Mouse (Mus musculus): Measurements from ENCODE around the gene 4930556J24Rik. TPM values are rescaled to one million over a fixed set of nuclear protein-coding genes. Genes with fewer than 3 reads are reported as not detected.
A peak's percentile ranks its signal among the peaks of the same experiment; 100 is the strongest.

4930556J24Rik gene
- polyA plus RNA-seq, 1 experiment from 2014 or later: 0.15 TPM

GRCm38 (mm10) chr11:3993132-3993531, 16.6 kb upstream of the 4930556J24Rik start:
- H3K27ac ChIP-seq: no peak overlapping the region
- 70% methylated on average over 6 of the region's 6 CpGs for WGBS
- no peaks in the 10 kb centered on the region for H3K9me3 ChIP-seq
- DNase-seq (ENCODE audit: low spot score): no peak
- no peak overlapping the region for H3K4me3 ChIP-seq
- H3K4me1 ChIP-seq: peaks cover 4% of the 10 kb centered on the region
- H3K27me3 ChIP-seq (ENCODE audit: insufficient read depth, poor library complexity, severe bottlenecking): peaks cover 23% of the 10 kb centered on the region
- no peaks in the 10 kb centered on the region for H3K36me3 ChIP-seq

GRCm38 (mm10) chr11:3989748-3990147, 13.2 kb upstream of the 4930556J24Rik start:
- no peak for DNase-seq (ENCODE audit: low spot score)
- peaks cover 10% of the 10 kb centered on the region; the same call in 1 of the 2 replicates for H3K27me3 ChIP-seq (ENCODE audit: insufficient read depth, poor library complexity, severe bottlenecking)
- H3K27ac ChIP-seq: no peak overlapping the region
- no peaks in the 10 kb centered on the region for H3K36me3 ChIP-seq
- WGBS: 58% methylated on average over 3 of the region's 3 CpGs
- no peaks in the 10 kb centered on the region for H3K9me3 ChIP-seq
- H3K4me3 ChIP-seq: no peak overlapping the region
- H3K4me1 ChIP-seq: peaks cover 3% of the 10 kb centered on the region; the same call in 1 of the 2 replicates

- DNase-seq (ENCODE audit: low spot score): no peak
- WGBS: 7% methylated on average over 15 of the region's 15 CpGs
These were observed 7.5 kb upstream of the 4930556J24Rik start for GRCm38 (mm10) chr11:3983863-3984745.

GRCm38 (mm10) chr11:3983291-3983862, 6.8 kb upstream of the 4930556J24Rik start, which contains the start of gene Gal3st1:
Gal3st1 (plus strand) TSS chr11:3983636.
- Histone ChIP-seq H3K36me3 (peaks cover 29% of the 10 kb centered on the region), H3K9me3 (no peaks in the 10 kb centered on the region), H3K4me3 (peak within 1 kb of the TSS; percentile 63), H3K27me3 (ENCODE audit: insufficient read depth, poor library complexity, severe bottlenecking) (peaks cover 19% of the 10 kb centered on the region), H3K4me1 (peaks cover 27% of the 10 kb centered on the region), H3K27ac (peak within 1 kb of the TSS; percentile 62)
- WGBS: under 1% methylated on average over 37 of the region's 37 CpGs
- no peak for DNase-seq (ENCODE audit: low spot score)

More at GRCm38 (mm10) chr11:3983863-3984745, 7.5 kb upstream of the 4930556J24Rik start:
- Histone ChIP-seq H3K27me3 (ENCODE audit: insufficient read depth, poor library complexity, severe bottlenecking) (peaks cover 19% of the 10 kb centered on the region), H3K9me3 (no peaks in the 10 kb centered on the region), H3K27ac (peak overlapping the region; percentile 62), H3K4me3 (peak overlapping the region; percentile 63), H3K4me1 (peaks cover 27% of the 10 kb centered on the region), H3K36me3 (peaks cover 21% of the 10 kb centered on the region)

GRCm38 (mm10) chr11:3982275-3983209, 6.0 kb upstream of the 4930556J24Rik start:
- Histone ChIP-seq H3K9me3 (no peaks in the 10 kb centered on the region), H3K27me3 (ENCODE audit: insufficient read depth, poor library complexity, severe bottlenecking) (peaks cover 19% of the 10 kb centered on the region), H3K4me1 (peaks cover 27% of the 10 kb centered on the region), H3K27ac (no peak overlapping the region), H3K4me3 (peak overlapping the region; percentile 63; the same call in 1 of the 2 replicates), H3K36me3 (peaks cover 37% of the 10 kb centered on the region)
- DNase-seq (ENCODE audit: low spot score): no peak
- 61% methylated on average over 7 of the region's 7 CpGs for WGBS

GRCm38 (mm10) chr11:3981536-3981935, 5.0 kb upstream of the 4930556J24Rik start:
- H3K4me3 ChIP-seq: no peak overlapping the region
- peaks cover 27% of the 10 kb centered on the region for H3K4me1 ChIP-seq
- 54% methylated on average over 6 of the region's 6 CpGs for WGBS
- peaks cover 19% of the 10 kb centered on the region for H3K27me3 ChIP-seq (ENCODE audit: insufficient read depth, poor library complexity, severe bottlenecking)
- no peaks in the 10 kb centered on the region for H3K9me3 ChIP-seq
- DNase-seq (ENCODE audit: low spot score): no peak
- H3K36me3 ChIP-seq: peaks cover 47% of the 10 kb centered on the region
- no peak overlapping the region for H3K27ac ChIP-seq

GRCm38 (mm10) chr11:3978421-3978820, 1.8 kb upstream of the 4930556J24Rik start:
- DNase-seq (ENCODE audit: low spot score): no peak
- H3K9me3 ChIP-seq: no peaks in the 10 kb centered on the region
- H3K4me1 ChIP-seq: peaks cover 10% of the 10 kb centered on the region
- no peak overlapping the region for H3K4me3 ChIP-seq
- H3K27ac ChIP-seq: no peak overlapping the region
- H3K27me3 ChIP-seq (ENCODE audit: insufficient read depth, poor library complexity, severe bottlenecking): peaks cover 4% of the 10 kb centered on the region; the same call in 1 of the 2 replicates
- peaks cover 78% of the 10 kb centered on the region for H3K36me3 ChIP-seq
- 90% methylated on average over 5 of the region's 5 CpGs for WGBS

- no peak overlapping the region for H3K4me3 ChIP-seq
- no peak for DNase-seq (ENCODE audit: low spot score)
- no peaks in the 10 kb centered on the region for H3K4me1 ChIP-seq
- H3K36me3 ChIP-seq: peaks cover 100% of the 10 kb centered on the region
- no peaks in the 10 kb centered on the region for H3K27me3 ChIP-seq (ENCODE audit: insufficient read depth, poor library complexity, severe bottlenecking)
- 73% methylated on average over 3 of the region's 3 CpGs for WGBS
- no peaks in the 10 kb centered on the region for H3K9me3 ChIP-seq
- H3K27ac ChIP-seq: no peak overlapping the region
These were observed 2.3 kb downstream of the 4930556J24Rik start for GRCm38 (mm10) chr11:3974311-3974710.

GRCm38 (mm10) chr11:3973081-3973480, 3.5 kb downstream of the 4930556J24Rik start:
- H3K27me3 ChIP-seq (ENCODE audit: insufficient read depth, poor library complexity, severe bottlenecking): no peaks in the 10 kb centered on the region
- H3K4me3 ChIP-seq: no peak overlapping the region
- no peak for DNase-seq (ENCODE audit: low spot score)
- peaks cover 99% of the 10 kb centered on the region for H3K36me3 ChIP-seq
- H3K9me3 ChIP-seq: no peaks in the 10 kb centered on the region
- H3K27ac ChIP-seq: no peak overlapping the region
- H3K4me1 ChIP-seq: no peaks in the 10 kb centered on the region
- WGBS: 92% methylated on average over 7 of the region's 7 CpGs

GRCm38 (mm10) chr11:3970361-3970760, 6.2 kb downstream of the 4930556J24Rik start:
- Histone ChIP-seq H3K4me1 (0 out of 2 replicates have a peak, but pooled peaks cover 5% of the 10 kb centered on the region), H3K27me3 (ENCODE audit: insufficient read depth, poor library complexity, severe bottlenecking) (no peaks in the 10 kb centered on the region), H3K27ac (no peak overlapping the region), H3K9me3 (no peaks in the 10 kb centered on the region), H3K4me3 (no peak overlapping the region), H3K36me3 (peaks cover 80% of the 10 kb centered on the region)
- WGBS: 92% methylated on average over 7 of the region's 7 CpGs
- no peak for DNase-seq (ENCODE audit: low spot score)

- no peak for DNase-seq (ENCODE audit: low spot score)
- no peak overlapping the region for H3K4me3 ChIP-seq
- peaks cover 10% of the 10 kb centered on the region; the same call in 1 of the 2 replicates for H3K4me1 ChIP-seq
- WGBS: 89% methylated on average over 3 of the region's 3 CpGs
- no peak overlapping the region for H3K27ac ChIP-seq
- no peaks in the 10 kb centered on the region for H3K9me3 ChIP-seq
- H3K27me3 ChIP-seq (ENCODE audit: insufficient read depth, poor library complexity, severe bottlenecking): no peaks in the 10 kb centered on the region
- H3K36me3 ChIP-seq: peaks cover 75% of the 10 kb centered on the region
These were observed 6.7 kb downstream of the 4930556J24Rik start for GRCm38 (mm10) chr11:3969837-3970236.

- no peaks in the 10 kb centered on the region for H3K27me3 ChIP-seq (ENCODE audit: insufficient read depth, poor library complexity, severe bottlenecking)
- peaks cover 13% of the 10 kb centered on the region; the same call in 1 of the 2 replicates for H3K4me1 ChIP-seq
- H3K27ac ChIP-seq: peak overlapping the region; percentile 91
- peak overlapping the region; percentile 91 for H3K4me3 ChIP-seq
- no peaks in the 10 kb centered on the region for H3K9me3 ChIP-seq
- peak; percentile 46 for DNase-seq (ENCODE audit: low spot score)
- WGBS: 13% methylated on average over 11 of the region's 11 CpGs
- peaks cover 22% of the 10 kb centered on the region for H3K36me3 ChIP-seq
These were observed 12.0 kb downstream of the 4930556J24Rik start for GRCm38 (mm10) chr11:3964416-3965172.
